Mouse (Mus musculus): Measurements from ENCODE around the gene Klhl11. TPM values are rescaled to one million over a fixed set of nuclear protein-coding genes. Genes with fewer than 3 reads are reported as not detected.
A peak's percentile ranks its signal among the peaks of the same experiment; 100 is the strongest.

Klhl11 gene
- total RNA-seq (2014; fragmentation: Nextera tagmentation) (10.8 and 14.8 TPM in 2 replicates), total RNA-seq (2017) (27.9 and 40.8 TPM in 2 replicates)

GRCm38 (mm10) chr11:100472197-100472934, at the start of gene Klhl11:
Klhl11 (minus strand) TSS chr11:100472741.
- ATAC-seq (replicated peaks; ENCODE audit: low FRiP score, low TSS enrichment, poor library complexity, severe bottlenecking) = peak; percentile 95

- no peak for ATAC-seq (replicated peaks; ENCODE audit: low FRiP score, low TSS enrichment, poor library complexity, severe bottlenecking)
Observed at GRCm38 (mm10) chr11:100520838-100521237, 48.3 kb upstream of the Klhl11 start.

DNA sequence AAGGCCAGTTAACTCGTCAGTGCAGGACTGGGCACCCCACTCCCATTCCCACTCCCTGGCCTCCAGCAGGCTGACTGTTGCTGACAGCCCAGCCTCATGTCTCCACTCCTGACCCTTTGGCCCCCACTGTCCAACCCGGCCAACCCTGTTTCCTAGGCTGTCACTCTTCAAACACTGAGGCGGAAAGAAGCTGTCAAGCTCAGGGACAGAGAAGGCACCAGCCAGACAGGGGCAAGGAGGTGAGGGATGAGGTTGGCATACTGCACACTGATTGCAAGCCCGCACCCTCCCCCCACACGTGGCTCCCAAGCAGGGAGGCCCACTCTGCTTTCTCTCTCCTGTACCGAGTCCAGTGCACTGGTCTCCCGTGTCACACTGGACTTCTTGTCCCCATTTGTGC, 46.6 kb upstream of the Klhl11 start:
- no peak for ATAC-seq (replicated peaks; ENCODE audit: low FRiP score, low TSS enrichment, poor library complexity, severe bottlenecking)

DNA sequence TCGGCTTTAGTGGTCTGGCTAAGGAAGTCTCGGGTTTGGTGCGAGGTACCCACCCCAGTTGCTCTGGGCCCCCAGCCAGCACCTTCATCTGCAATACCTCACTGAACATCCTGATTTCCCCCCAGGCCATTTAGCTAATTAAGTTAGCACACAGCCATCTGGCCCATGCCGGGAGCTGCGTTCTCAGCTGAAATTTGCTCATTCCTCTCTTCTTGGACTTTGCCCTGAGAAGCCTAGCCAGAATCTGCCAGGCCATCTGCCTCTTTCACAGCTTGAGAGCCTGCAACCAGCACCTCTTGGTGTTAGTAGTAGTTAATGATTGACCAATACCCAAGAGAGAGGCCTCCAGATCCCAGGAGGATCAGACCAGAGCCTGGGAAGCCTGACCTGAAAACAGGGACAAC, 45.6 kb upstream of the Klhl11 start:
- no peak for ATAC-seq (replicated peaks; ENCODE audit: low FRiP score, low TSS enrichment, poor library complexity, severe bottlenecking)

DNA sequence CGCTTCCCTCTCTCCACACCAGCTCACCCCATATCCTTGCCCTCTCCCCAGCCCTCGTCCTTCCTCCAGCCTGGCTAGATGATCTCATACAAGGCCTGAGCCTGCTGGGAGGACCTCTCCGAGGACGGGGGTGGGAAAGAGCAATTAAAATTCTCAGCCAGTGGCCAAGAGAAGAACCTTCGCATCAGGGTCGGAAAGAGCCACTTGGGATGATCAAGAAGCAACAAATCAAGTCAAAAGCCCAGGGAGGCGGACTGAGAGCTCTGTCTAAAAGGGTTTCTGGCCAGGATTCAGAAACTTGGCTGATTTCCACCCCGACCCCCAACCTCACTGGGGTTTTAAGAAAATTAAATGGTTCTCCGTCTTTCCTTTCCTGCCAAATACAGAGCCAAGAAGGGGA, 43.8 kb upstream of the Klhl11 start:
- no peak for ATAC-seq (replicated peaks; ENCODE audit: low FRiP score, low TSS enrichment, poor library complexity, severe bottlenecking)

DNA sequence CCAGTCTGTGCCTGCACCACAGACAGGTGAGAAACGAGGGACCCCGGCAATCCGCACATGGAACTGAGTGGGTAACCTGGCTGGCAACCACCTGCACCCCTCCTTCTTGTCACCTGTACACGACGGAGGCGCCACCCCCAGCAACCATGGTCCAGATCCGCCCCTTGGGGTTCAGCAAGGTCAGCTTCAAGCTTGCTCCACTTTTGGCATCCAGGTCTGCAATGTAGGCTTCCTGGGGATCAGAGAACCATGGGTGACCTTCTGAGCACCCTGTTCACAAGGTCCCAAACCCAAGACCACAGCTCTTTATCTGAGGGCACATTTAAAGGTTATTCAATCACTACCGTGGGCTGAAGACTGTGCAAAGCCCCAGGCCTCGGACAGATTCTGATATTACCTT, 43.2 kb upstream of the Klhl11 start:
- ATAC-seq (replicated peaks; ENCODE audit: low FRiP score, low TSS enrichment, poor library complexity, severe bottlenecking) = no peak

- no peak for ATAC-seq (replicated peaks; ENCODE audit: low FRiP score, low TSS enrichment, poor library complexity, severe bottlenecking)
Observed at GRCm38 (mm10) chr11:100515061-100515460, 42.5 kb upstream of the Klhl11 start.

DNA sequence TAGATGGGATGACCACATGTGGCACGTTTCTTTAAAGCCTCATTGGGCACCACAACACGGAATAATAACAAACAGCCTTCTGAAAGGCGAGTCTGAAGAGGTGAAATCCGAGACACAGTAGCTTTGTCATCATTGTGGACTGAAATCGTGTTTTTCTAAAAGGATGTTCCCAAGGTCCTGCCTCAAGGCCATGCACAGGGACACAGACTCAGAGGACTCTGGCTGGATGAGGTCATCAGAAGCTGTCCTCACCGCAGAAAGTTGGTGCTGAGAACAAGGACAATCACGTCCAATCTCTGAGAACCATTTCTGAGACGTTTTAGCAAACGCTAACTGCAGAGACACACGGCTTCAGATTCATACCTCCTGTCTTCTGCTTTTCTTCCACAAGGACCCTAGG, 41.2 kb upstream of the Klhl11 start:
- ATAC-seq (replicated peaks; ENCODE audit: low FRiP score, low TSS enrichment, poor library complexity, severe bottlenecking) = no peak

- ATAC-seq (replicated peaks; ENCODE audit: low FRiP score, low TSS enrichment, poor library complexity, severe bottlenecking) = 0 out of 2 replicates have a peak, but pooled peaks have one; percentile 53
Observed at GRCm38 (mm10) chr11:100512384-100512783, 39.8 kb upstream of the Klhl11 start.

GRCm38 (mm10) chr11:100510556-100510955, 38.0 kb upstream of the Klhl11 start:
- ATAC-seq (replicated peaks; ENCODE audit: low FRiP score, low TSS enrichment, poor library complexity, severe bottlenecking) = no peak

GRCm38 (mm10) chr11:100505997-100506396, 33.5 kb upstream of the Klhl11 start:
- ATAC-seq (replicated peaks; ENCODE audit: low FRiP score, low TSS enrichment, poor library complexity, severe bottlenecking) = no peak

- ATAC-seq (replicated peaks; ENCODE audit: low FRiP score, low TSS enrichment, poor library complexity, severe bottlenecking) = no peak
Observed at GRCm38 (mm10) chr11:100504990-100505660, 32.6 kb upstream of the Klhl11 start.

GRCm38 (mm10) chr11:100501321-100501720, 28.8 kb upstream of the Klhl11 start:
- no peak for ATAC-seq (replicated peaks; ENCODE audit: low FRiP score, low TSS enrichment, poor library complexity, severe bottlenecking)

DNA sequence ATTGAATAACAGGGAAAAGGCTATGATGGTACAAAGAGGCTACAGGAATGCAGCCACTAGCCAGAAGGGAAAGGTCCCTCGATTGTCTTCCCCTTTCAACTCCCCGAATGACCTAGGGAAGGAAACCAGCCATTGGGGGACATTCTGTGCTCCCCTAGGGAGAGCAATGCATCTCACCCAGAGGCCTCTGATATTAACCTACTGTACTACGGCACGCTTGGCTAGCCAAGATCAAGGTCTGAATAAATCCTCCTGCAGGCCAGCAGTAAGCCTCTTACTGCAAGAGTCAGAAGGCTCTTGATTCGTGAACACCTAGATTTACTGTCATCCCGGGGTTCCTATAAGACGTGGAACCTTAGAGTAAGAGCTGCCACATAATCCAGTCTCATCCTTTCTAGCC, 28.1 kb upstream of the Klhl11 start:
- no peak for ATAC-seq (replicated peaks; ENCODE audit: low FRiP score, low TSS enrichment, poor library complexity, severe bottlenecking)

DNA sequence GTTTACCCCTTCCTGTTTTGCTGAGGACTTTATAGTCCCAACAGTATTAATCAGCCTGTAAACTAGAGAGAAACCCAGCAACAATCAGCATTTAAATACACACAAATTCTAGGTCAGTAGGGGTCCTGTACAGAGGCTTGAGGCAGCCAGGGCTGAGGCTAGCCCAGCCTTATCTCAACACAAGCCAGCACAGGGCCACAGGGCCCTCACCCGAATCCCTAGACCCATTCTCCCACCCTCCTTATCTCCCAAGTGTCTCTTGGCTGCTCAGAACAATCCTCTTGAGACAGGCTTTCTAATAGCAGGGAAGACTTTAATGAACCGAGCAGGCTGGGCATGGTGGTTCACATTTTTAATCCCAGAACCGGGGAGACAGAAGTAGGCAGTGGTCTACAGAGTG, 27.7 kb upstream of the Klhl11 start:
- ATAC-seq (replicated peaks; ENCODE audit: low FRiP score, low TSS enrichment, poor library complexity, severe bottlenecking) = 0 out of 2 replicates have a peak, but pooled peaks have one; percentile 19

- ATAC-seq (replicated peaks; ENCODE audit: low FRiP score, low TSS enrichment, poor library complexity, severe bottlenecking) = no peak
Observed at GRCm38 (mm10) chr11:100493771-100494170, 21.2 kb upstream of the Klhl11 start.

GRCm38 (mm10) chr11:100490951-100491350, 18.4 kb upstream of the Klhl11 start:
- no peak for ATAC-seq (replicated peaks; ENCODE audit: low FRiP score, low TSS enrichment, poor library complexity, severe bottlenecking)

GRCm38 (mm10) chr11:100485801-100486538, 13.4 kb upstream of the Klhl11 start:
- ATAC-seq (replicated peaks; ENCODE audit: low FRiP score, low TSS enrichment, poor library complexity, severe bottlenecking) = peak; percentile 83

- no peak for ATAC-seq (replicated peaks; ENCODE audit: low FRiP score, low TSS enrichment, poor library complexity, severe bottlenecking)
Observed at GRCm38 (mm10) chr11:100484461-100484860, 11.9 kb upstream of the Klhl11 start.

GRCm38 (mm10) chr11:100479152-100479551, 6.6 kb upstream of the Klhl11 start:
- ATAC-seq (replicated peaks; ENCODE audit: low FRiP score, low TSS enrichment, poor library complexity, severe bottlenecking) = no peak

Data from megakaryocyte-erythroid progenitor cell, adult 5-6 weeks (primary cell).